Comparison of ENCODE assay signal across 8 mouse cellular contexts in genomic region chr5:111139622-111140021, GRCm38 (mm10).
DNase-seq lines count a peak whose midpoint lies in the region; ATAC-seq and TF ChIP-seq lines count a peak whose summit lies in the region.

No protein-coding gene starts in this region.

- WGBS in forebrain, embryonic 12.5 days = 74% methylated on average over 14 of the region's 14 CpGs
- 78% methylated on average over 14 of the region's 14 CpGs for WGBS in forebrain, embryonic 11.5 days
- WGBS in heart, embryonic 12.5 days = 38% methylated on average over 14 of the region's 14 CpGs
- WGBS in kidney, embryonic 14.5 days = 53% methylated on average over 14 of the region's 14 CpGs
- 80% methylated on average over 14 of the region's 14 CpGs for WGBS in cerebellum, adult 2 months

- H3K27me3 ChIP-seq in forebrain, embryonic 12.5 days = no peaks in the 10 kb centered on the region
- H3K27me3 ChIP-seq in forebrain, embryonic 11.5 days (ENCODE audit: control insufficient read depth, insufficient read depth, low read length) = no peaks in the 10 kb centered on the region
- no peaks in the 10 kb centered on the region for H3K27me3 ChIP-seq in heart, embryonic 12.5 days (replicated peaks)
- H3K27me3 ChIP-seq in kidney, embryonic 14.5 days (ENCODE audit: control insufficient read depth, insufficient read depth, low read length) = no peaks in the 10 kb centered on the region
- H3K27me3 ChIP-seq in cerebellum, adult 2 months (ENCODE audit: control insufficient read depth, insufficient read depth, low read length) = no peaks in the 10 kb centered on the region

- no peak for DNase-seq in forebrain, embryonic 11.5 days (ENCODE audit: low spot score)
- peak; percentile 52 for DNase-seq in lung, postnatal 14 days
- no peak for DNase-seq in spleen, postnatal 36 days (ENCODE audit: low spot score in 2 of 2)
- DNase-seq in cerebellum, adult 2 months = no peak
- no peak for DNase-seq in left cerebral cortex, postnatal 10 days (ENCODE audit: extremely low spot score in 1 of 2, low spot score in 2 of 2)

- peak overlapping the region; percentile 33 for H3K27ac ChIP-seq in forebrain, embryonic 12.5 days
- no peak overlapping the region for H3K27ac ChIP-seq in forebrain, embryonic 11.5 days (ENCODE audit: low read depth, low read length)
- H3K27ac ChIP-seq in heart, embryonic 12.5 days (ENCODE audit: poor library complexity, severe bottlenecking) = peak overlapping the region; percentile 68
- peak overlapping the region; percentile 76; the same call in 1 of the 2 replicates for H3K27ac ChIP-seq in kidney, embryonic 14.5 days (ENCODE audit: low read depth, low read length)
- H3K27ac ChIP-seq in cerebellum, adult 2 months (ENCODE audit: insufficient read depth, low read length) = no peak overlapping the region

- no peak overlapping the region for H3K4me2 ChIP-seq in forebrain, embryonic 12.5 days
- no peak overlapping the region for H3K4me2 ChIP-seq in forebrain, embryonic 11.5 days (ENCODE audit: low read depth, low read length, severe bottlenecking)
- H3K4me2 ChIP-seq in heart, embryonic 12.5 days = peak overlapping the region; percentile 6
- no peak overlapping the region for H3K4me2 ChIP-seq in kidney, embryonic 14.5 days (replicated peaks; ENCODE audit: low read depth, low read length)

- no peaks in the 10 kb centered on the region for H3K9me3 ChIP-seq in forebrain, embryonic 12.5 days
- H3K9me3 ChIP-seq in forebrain, embryonic 11.5 days (ENCODE audit: control insufficient read depth, low read length) = no peaks in the 10 kb centered on the region
- H3K9me3 ChIP-seq in heart, embryonic 12.5 days (replicated peaks) = no peaks in the 10 kb centered on the region
- no peaks in the 10 kb centered on the region for H3K9me3 ChIP-seq in kidney, embryonic 14.5 days (ENCODE audit: control insufficient read depth, low read length)

- intact Hi-C loops in left cerebral cortex, postnatal 10 days (cut with DNase I) = no loop called here

- ATAC-seq in forebrain, embryonic 12.5 days (ENCODE audit: low FRiP score) = no peak
- no peak for ATAC-seq in forebrain, embryonic 11.5 days (replicated peaks; ENCODE audit: low FRiP score)
- 0 out of 2 replicates have a peak, but pooled peaks have one; percentile 26 for ATAC-seq in heart, embryonic 12.5 days (ENCODE audit: insufficient number of reproducible peaks, low FRiP score)
- ATAC-seq in kidney, embryonic 14.5 days (ENCODE audit: low FRiP score, low TSS enrichment) = no peak

- H3K4me1 ChIP-seq in forebrain, embryonic 12.5 days = peaks cover 65% of the 10 kb centered on the region
- peaks cover 16% of the 10 kb centered on the region for H3K4me1 ChIP-seq in forebrain, embryonic 11.5 days (replicated peaks; ENCODE audit: control insufficient read depth, insufficient read depth, low read length)
- H3K4me1 ChIP-seq in heart, embryonic 12.5 days (replicated peaks) = peaks cover 46% of the 10 kb centered on the region
- H3K4me1 ChIP-seq in kidney, embryonic 14.5 days (ENCODE audit: control insufficient read depth, insufficient read depth, low read length) = peaks cover 53% of the 10 kb centered on the region
- peaks cover 10% of the 10 kb centered on the region for H3K4me1 ChIP-seq in cerebellum, adult 2 months (ENCODE audit: control insufficient read depth, insufficient read depth, low read length)

- no peak overlapping the region for H3K9ac ChIP-seq in forebrain, embryonic 12.5 days
- no peak overlapping the region for H3K9ac ChIP-seq in forebrain, embryonic 11.5 days (ENCODE audit: low read length)
- no peak overlapping the region for H3K9ac ChIP-seq in heart, embryonic 12.5 days
- no peak overlapping the region for H3K9ac ChIP-seq in kidney, embryonic 14.5 days (ENCODE audit: low read depth, low read length)

- no peaks in the 10 kb centered on the region for H3K36me3 ChIP-seq in forebrain, embryonic 12.5 days (replicated peaks)
- H3K36me3 ChIP-seq in forebrain, embryonic 11.5 days (ENCODE audit: control insufficient read depth, insufficient read depth, low read length) = no peaks in the 10 kb centered on the region
- no peaks in the 10 kb centered on the region for H3K36me3 ChIP-seq in heart, embryonic 12.5 days
- H3K36me3 ChIP-seq in kidney, embryonic 14.5 days (ENCODE audit: control insufficient read depth, insufficient read depth, low read length) = no peaks in the 10 kb centered on the region

- H3K4me3 ChIP-seq in forebrain, embryonic 12.5 days (replicated peaks) = no peak overlapping the region
- no peak overlapping the region for H3K4me3 ChIP-seq in forebrain, embryonic 11.5 days (ENCODE audit: low read depth, low read length)
- no peak overlapping the region for H3K4me3 ChIP-seq in heart, embryonic 12.5 days
- no peak overlapping the region for H3K4me3 ChIP-seq in kidney, embryonic 14.5 days (ENCODE audit: low read length)
- H3K4me3 ChIP-seq in cerebellum, adult 2 months (replicated peaks; ENCODE audit: insufficient read depth, low read depth, low read length) = no peak overlapping the region

- no peak for TF ChIP-seq CTCF in cerebellum, adult 2 months (IDR thresholded peaks at IDR 0.05; ENCODE audit: borderline replicate concordance, insufficient read depth, low read depth, low read length)

- TF ChIP-seq POLR2A in cerebellum, adult 2 months (IDR thresholded peaks at IDR 0.05; ENCODE audit: borderline replicate concordance, insufficient read depth, low read length) = no peak

Comparison
In these comparisons a context has a peak if more than half of its experiments do, and no peak if none do; other contexts are left out.
1. H3K27ac ChIP-seq: peak in forebrain, embryonic 12.5 days (single experiment), heart, embryonic 12.5 days (single experiment) and kidney, embryonic 14.5 days (single experiment); none in forebrain, embryonic 11.5 days (single experiment) and cerebellum, adult 2 months (single experiment).